Mouse (Mus musculus) thymus, adult 2 months (tissue): ENCODE results near the gene Hsd11b1.

Experiments used
- CTCF ChIP-seq: fragments of 200-500 bp; IDR thresholded peaks from 2 replicates; pipeline ENCODE4 v1.5.1; 2012; ENCODE audit warnings: mild to moderate bottlenecking, control low read depth, low read length, moderate library complexity, borderline replicate concordance; ENCODE audit not compliant: control insufficient read depth, poor library complexity, insufficient read depth; ENCODE audit errors: extremely low read depth
- POLR2A ChIP-seq: fragments of 200-500 bp; IDR thresholded peaks from 2 replicates; pipeline ENCODE4 v1.6.1; 2012; ENCODE audit warnings: mild to moderate bottlenecking, low read length, control low read depth, moderate library complexity; ENCODE audit not compliant: control insufficient read depth, poor library complexity, insufficient read depth; ENCODE audit errors: extremely low read depth

- TF ChIP-seq CTCF (no peak), POLR2A (no peak)
Observed at GRCm38 (mm10) chr1:193289076-193289475, 25.2 kb upstream of the Hsd11b1 start.
